Mouse (Mus musculus): ENCODE results near the gene Thrb.

DNA sequence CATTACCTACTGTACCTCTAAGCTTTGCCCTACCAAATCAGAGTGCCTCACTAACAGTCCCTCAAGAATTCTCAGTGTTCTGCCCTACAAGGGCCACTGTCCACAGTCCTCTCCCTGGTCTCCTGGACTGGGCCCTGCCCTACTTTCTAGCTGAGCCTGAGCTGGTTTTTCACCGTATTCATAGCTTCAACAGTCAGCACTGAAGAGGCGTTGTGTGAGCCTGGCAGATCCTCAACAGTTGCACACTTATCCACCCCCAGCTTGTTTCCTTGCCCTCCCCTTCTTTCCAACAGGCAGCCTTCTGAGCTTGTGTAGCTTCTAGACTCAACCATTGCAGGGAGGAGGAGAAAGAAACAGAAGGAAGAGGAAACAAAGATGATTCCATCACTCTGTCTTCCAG is 158.0 kb downstream of the Thrb start:
- TF ChIP-seq CTCF (IDR thresholded peaks at IDR 0.05; ENCODE audit: low read depth, low read length), result no peak
- no peak for TF ChIP-seq POLR2A (IDR thresholded peaks at IDR 0.05; ENCODE audit: insufficient read depth, low read length)
